Mouse (Mus musculus): Measurements from ENCODE around the gene Fbxl7.
"Not testable (repeated sequence)": the region's sequence is repeated elsewhere in the genome, so short reads cannot be mapped to it uniquely, and the experiment has no call there.

The Fbxl7 gene

GRCm38 (mm10) chr15:26809569-26809968, 85.8 kb downstream of the Fbxl7 start:
- DNase-seq, result no peak

DNA sequence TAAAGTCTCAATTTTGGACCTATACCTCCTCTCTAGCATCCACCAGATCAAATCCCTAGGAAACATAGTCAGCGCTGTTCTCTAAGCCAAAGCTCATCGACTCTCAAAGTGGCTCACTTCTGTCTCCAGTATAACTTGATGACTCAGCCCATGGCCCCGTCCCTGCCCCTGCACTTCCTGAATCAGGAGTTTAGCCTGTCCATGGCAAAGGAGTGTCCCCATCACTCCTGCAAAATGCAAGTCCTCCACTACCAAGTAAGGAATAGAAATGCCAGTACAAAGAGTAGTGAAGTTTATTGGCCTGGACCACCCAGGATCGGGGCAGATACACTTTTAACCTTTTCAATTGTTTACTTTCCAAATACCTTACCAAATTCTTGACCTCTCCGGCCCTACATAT, 91.3 kb downstream of the Fbxl7 start:
- DNase-seq, result peak; percentile 37

- DNase-seq, result no peak
These were observed 95.8 kb downstream of the Fbxl7 start for GRCm38 (mm10) chr15:26799457-26800021.

DNA sequence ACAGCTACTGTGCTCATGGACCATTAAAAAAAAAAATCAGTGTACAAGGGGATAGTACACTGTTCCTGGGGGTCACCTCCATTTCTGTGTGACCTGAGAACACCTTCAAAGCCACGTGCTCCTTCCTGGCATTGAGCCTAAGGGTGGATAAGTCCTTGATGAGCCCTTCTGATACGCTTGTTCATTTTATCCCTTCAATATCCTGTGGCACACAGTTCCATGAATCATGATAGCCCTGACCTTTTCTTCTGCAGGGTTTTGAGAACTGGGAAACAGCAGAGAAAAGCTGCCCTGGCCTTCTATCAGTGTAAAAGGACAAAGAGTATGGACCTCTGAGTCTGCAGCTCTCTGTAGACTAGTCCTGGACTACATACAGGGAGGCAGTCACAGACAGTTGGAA, 99.4 kb downstream of the Fbxl7 start:
- no peak for DNase-seq

GRCm38 (mm10) chr15:26795518-26795917, 99.9 kb downstream of the Fbxl7 start:
- peak; percentile 56 for DNase-seq

- no peak for DNase-seq
These were observed 108.2 kb downstream of the Fbxl7 start for GRCm38 (mm10) chr15:26787148-26787547.

DNA sequence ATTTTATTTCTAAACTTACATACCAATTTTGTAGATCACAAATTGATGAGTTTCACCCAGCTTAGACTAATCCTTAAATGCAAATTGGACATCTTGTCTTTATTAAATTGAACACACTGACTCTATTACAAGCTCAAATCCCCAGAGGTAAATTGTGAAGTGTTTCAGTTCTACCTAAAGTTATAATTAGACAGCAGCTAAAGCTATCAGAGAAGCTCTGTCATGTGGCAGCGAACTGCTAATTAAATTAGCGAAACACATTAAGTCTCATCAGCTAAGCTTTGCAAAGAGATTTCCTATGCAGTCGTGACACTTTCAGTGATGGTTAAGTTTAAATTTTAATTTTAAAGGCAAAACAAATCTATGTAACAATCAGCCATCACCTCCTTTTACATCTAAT, 114.8 kb downstream of the Fbxl7 start:
- no peak for DNase-seq

DNA sequence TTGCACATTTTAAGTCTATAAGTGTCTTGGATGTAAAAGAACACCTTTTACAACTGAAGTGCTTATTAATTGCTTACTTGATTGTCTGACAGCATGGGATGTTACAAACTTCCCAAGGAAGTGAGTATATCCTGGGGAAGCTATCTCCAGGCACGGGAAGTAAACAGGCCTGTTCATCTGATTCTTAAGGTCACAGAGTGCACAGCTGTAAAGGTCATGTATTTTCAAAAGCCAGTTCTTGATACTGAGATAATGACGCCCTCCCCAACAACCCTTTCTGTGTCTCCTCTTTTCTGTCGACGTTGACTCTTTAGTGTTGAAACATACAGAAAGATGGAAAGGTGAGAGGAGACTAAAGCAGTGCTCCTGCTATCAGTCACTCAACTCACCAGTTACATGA, 116.3 kb downstream of the Fbxl7 start:
- DNase-seq, result no peak

- no peak for DNase-seq
These were observed 119.7 kb downstream of the Fbxl7 start for GRCm38 (mm10) chr15:26775720-26776119.

DNA sequence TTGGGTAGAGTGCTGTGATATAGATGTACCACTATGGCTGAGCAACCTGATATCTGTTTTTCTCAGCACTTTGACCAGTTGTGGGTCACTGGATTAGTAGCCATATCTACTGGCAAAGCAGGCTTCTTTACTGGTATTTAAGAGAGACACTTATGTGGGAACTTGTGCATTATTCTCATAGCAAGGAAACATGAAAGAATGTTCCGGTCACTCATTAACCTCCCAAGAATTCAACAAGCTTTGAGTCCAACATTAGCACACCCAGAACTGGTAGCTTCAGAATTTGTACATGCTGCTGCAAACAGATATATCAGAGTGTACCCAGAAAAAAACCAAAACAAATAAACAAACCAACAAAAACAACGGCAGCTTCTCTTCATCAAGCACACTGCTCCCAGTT, 120.5 kb downstream of the Fbxl7 start:
- DNase-seq, result no peak

GRCm38 (mm10) chr15:26761651-26762050, 133.7 kb downstream of the Fbxl7 start:
- no peak for DNase-seq

DNA sequence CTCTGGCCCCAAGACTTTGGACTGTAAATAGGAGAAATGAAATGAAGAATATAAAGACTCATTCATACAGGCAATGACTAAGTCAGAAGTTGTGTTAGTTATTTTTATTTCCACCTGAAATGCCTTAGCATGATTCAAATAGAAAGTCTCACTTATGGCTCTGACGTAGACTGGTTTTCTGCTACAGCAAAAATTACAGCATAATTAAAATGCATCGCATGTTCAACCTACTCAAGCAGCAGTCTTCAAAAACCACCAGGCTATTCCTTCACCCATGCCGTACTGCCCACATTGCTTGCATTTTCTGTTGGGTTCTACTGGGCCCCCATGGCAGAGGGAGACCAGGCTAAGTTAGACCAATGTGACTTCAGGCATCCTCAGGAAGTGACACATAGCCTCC, 146.9 kb downstream of the Fbxl7 start:
- DNase-seq, result no peak

GRCm38 (mm10) chr15:26732366-26732765, 163.0 kb downstream of the Fbxl7 start:
- DNase-seq, result peak; percentile 35

GRCm38 (mm10) chr15:26730760-26731159, 164.6 kb downstream of the Fbxl7 start:
- DNase-seq, result no peak

GRCm38 (mm10) chr15:26729341-26729740, 166.0 kb downstream of the Fbxl7 start:
- DNase-seq, result not testable (repeated sequence)

GRCm38 (mm10) chr15:26718390-26719036, 176.9 kb downstream of the Fbxl7 start:
- DNase-seq, result peak; percentile 27

DNA sequence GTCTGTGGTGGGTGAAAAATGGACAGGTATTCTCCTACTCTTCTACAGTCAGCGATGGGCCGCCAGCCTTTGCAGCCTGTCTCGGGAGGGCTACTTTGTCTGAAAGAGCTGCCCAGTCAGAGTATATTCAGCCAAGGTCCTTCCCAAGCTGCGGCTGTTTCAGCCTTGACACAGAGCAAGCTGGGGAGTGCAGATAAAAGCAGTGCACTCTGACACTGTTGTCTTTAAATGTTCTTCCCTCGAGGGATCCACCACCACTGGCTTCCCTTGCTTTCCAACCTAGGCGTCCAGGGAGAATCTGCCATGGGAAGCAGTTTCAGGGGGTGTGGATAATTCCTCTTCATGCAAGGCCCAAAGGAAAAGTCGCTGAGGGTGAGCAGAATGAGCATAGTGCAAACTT, 177.4 kb downstream of the Fbxl7 start:
- peak; percentile 36 for DNase-seq

- no peak for DNase-seq
These were observed 179.2 kb downstream of the Fbxl7 start for GRCm38 (mm10) chr15:26716181-26716580.

GRCm38 (mm10) chr15:26715635-26716034, 179.7 kb downstream of the Fbxl7 start:
- DNase-seq, result no peak

- DNase-seq, result no peak
These were observed 183.1 kb downstream of the Fbxl7 start for GRCm38 (mm10) chr15:26712271-26712670.

DNA sequence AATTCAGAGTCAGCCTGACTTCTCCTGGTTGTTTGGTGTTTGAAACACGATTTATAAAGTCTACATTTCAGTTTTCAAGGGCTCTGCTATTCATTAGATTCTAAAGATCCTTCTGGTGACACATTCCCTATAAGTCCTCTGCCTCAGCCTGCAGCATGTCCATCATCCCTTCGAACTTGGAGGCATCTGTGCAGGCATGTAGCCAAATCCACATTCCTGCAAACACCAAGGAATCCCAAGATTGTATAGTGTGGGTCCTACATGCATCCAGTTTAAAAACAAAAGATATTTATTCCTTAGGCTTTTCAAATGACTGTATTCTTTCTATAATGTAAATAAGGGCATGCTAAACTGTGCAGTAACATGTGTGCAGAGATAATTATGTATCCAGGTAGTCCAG, 190.4 kb downstream of the Fbxl7 start:
- no peak for DNase-seq

DNA sequence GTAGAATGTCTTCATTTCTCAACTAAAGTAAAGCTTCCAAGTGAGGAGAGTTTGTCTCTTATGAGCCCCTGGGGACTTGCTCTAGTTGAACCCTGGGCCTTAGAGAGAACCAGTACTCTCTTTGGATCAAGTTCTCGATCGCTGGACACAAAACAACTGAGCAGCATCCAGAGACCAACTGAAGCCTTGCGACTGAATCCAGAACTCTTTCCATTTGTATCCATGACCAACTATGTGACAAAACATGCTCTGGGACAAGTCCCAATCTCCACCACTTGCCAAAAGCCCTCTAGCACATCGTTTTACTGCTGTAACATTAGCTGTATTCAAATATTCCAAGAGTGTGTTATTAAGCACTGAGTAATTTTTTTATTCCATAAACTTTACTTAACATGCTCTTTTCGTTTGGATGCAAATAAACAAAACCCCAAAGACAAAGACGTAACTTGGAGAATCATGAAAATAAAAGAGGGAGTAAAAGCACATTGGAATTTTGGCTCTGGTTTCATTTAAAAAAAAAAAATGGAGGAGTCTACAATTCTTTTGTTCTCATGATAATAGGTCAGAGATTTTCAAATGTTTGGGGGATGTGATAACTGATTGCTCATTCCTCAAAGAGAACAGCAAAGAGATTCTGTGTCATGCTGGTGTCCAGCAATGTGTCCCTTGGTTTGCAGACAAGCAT, 192.1 kb downstream of the Fbxl7 start:
- no peak for DNase-seq

- no peak for DNase-seq
These were observed 193.3 kb downstream of the Fbxl7 start for GRCm38 (mm10) chr15:26701949-26702675.

GRCm38 (mm10) chr15:26693075-26693474, 202.3 kb downstream of the Fbxl7 start:
- DNase-seq, result no peak

All from embryo, embryonic 11 days (tissue).